In the genomic region with DNA sequence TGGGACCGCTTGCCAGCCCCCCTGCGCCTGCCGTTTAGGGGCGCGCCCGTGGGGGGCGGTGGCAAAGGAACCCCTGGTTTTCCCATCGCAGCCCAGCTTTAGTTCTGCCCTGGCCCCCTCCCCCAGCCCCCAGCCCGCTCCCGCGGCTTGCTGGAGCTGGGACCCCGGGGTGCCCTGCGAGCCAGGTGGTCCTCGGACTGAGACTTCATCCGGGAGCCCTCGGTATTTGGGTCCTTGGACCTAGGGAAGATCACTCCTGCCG, we compare ENCODE assay signal across 9 mouse cellular contexts. TPM values are rescaled to one million over a fixed set of nuclear protein-coding genes. Genes with fewer than 3 reads are reported as not detected.
DNase-seq lines count a peak whose midpoint lies in the region; ATAC-seq and TF ChIP-seq lines count a peak whose summit lies in the region.
"Had no signal": no experiment of that assay in that cellular context is flagged by ENCODE, and none has a peak within 500 bp of the region (broad histone marks: within the 10 kb centered on the region; RNA-seq: fewer than 3 reads in every experiment).

No protein-coding gene starts in this region.

- no peak for ATAC-seq in lung, postnatal 0 days
- no peak for ATAC-seq in limb, embryonic 12.5 days (ENCODE audit: insufficient number of reproducible peaks, insufficient read depth, low FRiP score, low TSS enrichment, low read depth)
- ATAC-seq in stomach, postnatal 0 days (ENCODE audit: low FRiP score, low TSS enrichment), result no peak

- H3K36me3 ChIP-seq in lung, postnatal 0 days (ENCODE audit: insufficient read depth, low read length), result no peaks in the 10 kb centered on the region
- H3K36me3 ChIP-seq in limb, embryonic 12.5 days, result no peaks in the 10 kb centered on the region
- no peaks in the 10 kb centered on the region for H3K36me3 ChIP-seq in stomach, postnatal 0 days (ENCODE audit: control insufficient read depth, insufficient read depth, low read length)

- H3K9ac ChIP-seq in lung, postnatal 0 days (replicated peaks; ENCODE audit: low read depth), result no peak overlapping the region
- peak overlapping the region; percentile 51 for H3K9ac ChIP-seq in limb, embryonic 12.5 days (replicated peaks)
- no peak overlapping the region for H3K9ac ChIP-seq in stomach, postnatal 0 days (ENCODE audit: low read length)
- H3K9ac ChIP-seq: liver, embryonic 14.5 days had no signal

- TF ChIP-seq POLR2A in cerebellum, adult 2 months (IDR thresholded peaks at IDR 0.05; ENCODE audit: borderline replicate concordance, insufficient read depth, low read length), result no peak

- no peaks in the 10 kb centered on the region for H3K27me3 ChIP-seq in cerebellum, adult 2 months (ENCODE audit: control insufficient read depth, insufficient read depth, low read length)
- peaks cover 40% of the 10 kb centered on the region for H3K27me3 ChIP-seq in lung, postnatal 0 days (replicated peaks; ENCODE audit: insufficient read depth, low read length)
- peaks cover 90% of the 10 kb centered on the region for H3K27me3 ChIP-seq in limb, embryonic 12.5 days
- H3K27me3 ChIP-seq in stomach, postnatal 0 days (ENCODE audit: control insufficient read depth, insufficient read depth, low read length), result peaks cover 22% of the 10 kb centered on the region

- no peak for TF ChIP-seq EP300 in lung, postnatal 0 days (IDR thresholded peaks at IDR 0.05)
- TF ChIP-seq EP300 in stomach, postnatal 0 days (optimal IDR thresholded peaks at IDR 0.05), result no peak

- WGBS in cerebellum, adult 2 months, result under 1% methylated on average over 13 of the region's 17 CpGs
- 0% methylated on average over 11 of the region's 17 CpGs for WGBS in lung, postnatal 0 days
- WGBS in limb, embryonic 12.5 days, result 4% methylated on average over 17 of the region's 17 CpGs
- 3% methylated on average over 9 of the region's 17 CpGs for WGBS in stomach, postnatal 0 days

- H3K4me1 ChIP-seq in cerebellum, adult 2 months (ENCODE audit: control insufficient read depth, insufficient read depth, low read length), result peaks cover 31% of the 10 kb centered on the region
- H3K4me1 ChIP-seq in lung, postnatal 0 days (ENCODE audit: insufficient read depth, low read depth, low read length), result no peaks in the 10 kb centered on the region; the same call in 1 of the 2 replicates
- peaks cover 15% of the 10 kb centered on the region for H3K4me1 ChIP-seq in limb, embryonic 12.5 days (replicated peaks)
- no peaks in the 10 kb centered on the region for H3K4me1 ChIP-seq in stomach, postnatal 0 days (replicated peaks; ENCODE audit: control insufficient read depth, insufficient read depth)

- peak overlapping the region; percentile 87 for H3K4me3 ChIP-seq in cerebellum, adult 2 months (replicated peaks; ENCODE audit: insufficient read depth, low read depth, low read length)
- 0 out of 2 replicates have a peak overlapping the region, but pooled peaks have one; percentile 6 for H3K4me3 ChIP-seq in lung, postnatal 0 days (ENCODE audit: low read depth, low read length)
- H3K4me3 ChIP-seq in limb, embryonic 12.5 days (replicated peaks), result peak overlapping the region; percentile 44
- H3K4me3 ChIP-seq in stomach, postnatal 0 days (ENCODE audit: low read depth, low read length), result peak overlapping the region; percentile 31

- peak overlapping the region; percentile 26; the same call in 1 of the 2 replicates for H3K27ac ChIP-seq in cerebellum, adult 2 months (ENCODE audit: insufficient read depth, low read length)
- H3K27ac ChIP-seq in lung, postnatal 0 days (ENCODE audit: low read length), result no peak overlapping the region
- H3K27ac ChIP-seq in limb, embryonic 12.5 days, result no peak overlapping the region
- H3K27ac ChIP-seq in stomach, postnatal 0 days (replicated peaks), result no peak overlapping the region
- H3K27ac ChIP-seq: liver, embryonic 14.5 days had no signal

- TF ChIP-seq CTCF in cerebellum, adult 2 months (IDR thresholded peaks at IDR 0.05; ENCODE audit: borderline replicate concordance, insufficient read depth, low read depth, low read length), result no peak
- no peak for TF ChIP-seq CTCF in lung, postnatal 0 days (IDR thresholded peaks at IDR 0.05)
- TF ChIP-seq CTCF in stomach, postnatal 0 days (IDR thresholded peaks at IDR 0.05; ENCODE audit: low read depth), result no peak

- peak overlapping the region; percentile 36 for H3K4me2 ChIP-seq in lung, postnatal 0 days (replicated peaks; ENCODE audit: low read depth, low read length)
- peak overlapping the region; percentile 84 for H3K4me2 ChIP-seq in limb, embryonic 12.5 days
- peak overlapping the region; percentile 52 for H3K4me2 ChIP-seq in stomach, postnatal 0 days (replicated peaks; ENCODE audit: low read depth)

- H3K9me3 ChIP-seq in lung, postnatal 0 days (ENCODE audit: low read length), result no peaks in the 10 kb centered on the region
- H3K9me3 ChIP-seq in limb, embryonic 12.5 days, result no peaks in the 10 kb centered on the region
- H3K9me3 ChIP-seq in stomach, postnatal 0 days (ENCODE audit: control insufficient read depth, low read length), result no peaks in the 10 kb centered on the region

- no peak for DNase-seq in cerebellum, adult 2 months
- DNase-seq in cerebellum, postnatal 36 days, result no peak
- no peak for DNase-seq in lung, postnatal 0 days (ENCODE audit: low spot score)
- no peak for DNase-seq in lung, postnatal 14 days
- no peak for DNase-seq in stomach, postnatal 0 days (ENCODE audit: low spot score)
- DNase-seq in urinary bladder, postnatal 14 days (ENCODE audit: low spot score), result no peak
- no peak for DNase-seq in c-Kit-positive CD71-positive TER-119-positive erythroid progenitor cells, embryonic 14.5 days (ENCODE audit: low spot score)

RNA-seq across cellular contexts. Expression of a gene that starts 4.2 kb away (rescaled TPM):
- 23.4 and 27.0 TPM in 2 replicates for polyA plus RNA-seq in cerebellum, adult 2 months (2012; rRNA removed)
- 0.16 and 0.19 TPM in 2 replicates for polyA plus RNA-seq in lung, postnatal 0 days (2015; fragmentation: Nextera tagmentation; extraction: Ambion mirVana)
- 0.83 and 0.84 TPM in 2 replicates for polyA plus RNA-seq in limb, embryonic 12.5 days (2016; fragmentation: Nextera tagmentation; extraction: Ambion mirVana)
- polyA plus RNA-seq in stomach, postnatal 0 days (2015; fragmentation: Nextera tagmentation; extraction: Ambion mirVana), result 0.17 and 0.23 TPM in 2 replicates
- polyA plus RNA-seq: liver, embryonic 14.5 days had no signal

RNA-seq across cellular contexts. Expression of a gene that starts 31.2 kb away (rescaled TPM):
- 2.1 and 3.1 TPM in 2 replicates for polyA plus RNA-seq in cerebellum, adult 2 months (2012; rRNA removed)
- polyA plus RNA-seq in lung, postnatal 0 days (2015; fragmentation: Nextera tagmentation; extraction: Ambion mirVana), result 1.2 and 1.5 TPM in 2 replicates
- polyA plus RNA-seq in limb, embryonic 12.5 days (2016; fragmentation: Nextera tagmentation; extraction: Ambion mirVana), result 1.9 and 2.2 TPM in 2 replicates
- polyA plus RNA-seq in stomach, postnatal 0 days (2015; fragmentation: Nextera tagmentation; extraction: Ambion mirVana), result 1.3 and 2.2 TPM in 2 replicates

Comparison
In these comparisons a context has a peak if more than half of its experiments do, and no peak if none do; other contexts are left out.
1. H3K4me3 ChIP-seq: peak in every context shown above with its lines; median percentile 87 in cerebellum, adult 2 months; 44 in limb, embryonic 12.5 days; 31 in stomach, postnatal 0 days; 6 in lung, postnatal 0 days.
2. RNA of a gene that starts 4.2 kb away (polyA plus RNA-seq): 23.4 to 27.0 TPM in cerebellum, adult 2 months; 0.83 to 0.84 TPM in limb, embryonic 12.5 days, 0.17 to 0.23 TPM in stomach, postnatal 0 days and 0.16 to 0.19 TPM in lung, postnatal 0 days; every median in the first group is over 10 times any median in the second.
3. Peak in every context shown above with its lines, with median percentiles within 50 percentile points of each other: H3K4me2 ChIP-seq.